Mouse (Mus musculus) liver, embryonic 15.5 days (tissue): ENCODE data around the gene Zdhhc17. TPM values are rescaled to one million over a fixed set of nuclear protein-coding genes. Genes with fewer than 3 reads are reported as not detected.

Source experiments
- ATAC-seq: fragments of 200-750 bp; cut with Nextera tagmentation; 2 replicates; pipeline ENCODE4 v1.8.0; 2017; ENCODE audit warnings: moderate number of reproducible peaks, mild to moderate bottlenecking, moderate library complexity; ENCODE audit not compliant: insufficient read depth
- H3K27ac ChIP-seq: fragments of 300-500 bp; sonication (generic); replicated peaks from 2 replicates; pipeline ENCODE4 v1.5.1; 2015; ENCODE audit warnings: mild to moderate bottlenecking, inconsistent platforms
- H3K27me3 ChIP-seq: fragments of 300-500 bp; sonication (generic); 2 replicates; pipeline ENCODE4 v1.6.1; 2015; ENCODE audit warnings: mild to moderate bottlenecking, inconsistent platforms
- H3K36me3 ChIP-seq: fragments of 300-500 bp; sonication (generic); replicated peaks from 2 replicates; pipeline ENCODE4 v1.6.1; 2015; ENCODE audit warnings: moderate library complexity, mild to moderate bottlenecking, inconsistent platforms
- H3K4me1 ChIP-seq: fragments of 300-500 bp; sonication (generic); replicated peaks from 2 replicates; pipeline ENCODE4 v1.6.1; 2015; ENCODE audit warnings: inconsistent platforms
- H3K4me2 ChIP-seq: fragments of 300-500 bp; sonication (generic); 2 replicates; pipeline ENCODE4 v1.6.1; 2015; ENCODE audit warnings: moderate library complexity, mild to moderate bottlenecking, inconsistent platforms
- H3K4me3 ChIP-seq: fragments of 300-500 bp; sonication (generic); replicated peaks from 2 replicates; pipeline ENCODE4 v1.5.1; 2015; ENCODE audit warnings: mild to moderate bottlenecking, inconsistent platforms
- H3K9ac ChIP-seq: fragments of 300-500 bp; sonication (generic); 2 replicates; pipeline ENCODE4 v1.6.1; 2015; ENCODE audit warnings: moderate library complexity, mild to moderate bottlenecking, inconsistent platforms
- H3K9me3 ChIP-seq: fragments of 300-500 bp; sonication (generic); replicated peaks from 2 replicates; pipeline ENCODE4 v1.6.1; 2016; ENCODE audit warnings: inconsistent platforms
- WGBS: fragments of 180-500 bp; shearing (Covaris S2); methylation state at CpG from one replicate; pipeline ENCODE4 v1.1.7; 2015; ENCODE audit warnings: mixed read lengths; ENCODE audit not compliant: insufficient replicate concordance; 5-methylcytosine and 5-hydroxymethylcytosine counted together
- polyA plus RNA-seq: library from polyadenylated mRNA; unstranded; fragments of >200 nt; fragmentation: Nextera tagmentation; extraction: Ambion mirVana; gene quantifications from 2 replicates; pipeline ENCODE4 v1.2.1, GENCODE M21; 2015

Gene Zdhhc17
- polyA plus RNA-seq, 1 experiment from 2014 or later = 5.1 TPM

- Histone ChIP-seq H3K36me3 (peaks cover 9% of the 10 kb centered on the region), H3K4me2 (no peak overlapping the region), H3K27me3 (no peaks in the 10 kb centered on the region), H3K9me3 (no peaks in the 10 kb centered on the region), H3K4me1 (peaks cover 4% of the 10 kb centered on the region; the same call in 1 of the 2 replicates), H3K9ac (no peak overlapping the region), H3K27ac (no peak overlapping the region), H3K4me3 (no peak overlapping the region)
- WGBS = 79% methylated on average over 19 of the region's 19 CpGs
- no peak for ATAC-seq
Measured at GRCm38 (mm10) chr10:110938841-110939549, 70.9 kb downstream of the Zdhhc17 start.

GRCm38 (mm10) chr10:110938361-110938760 is 71.6 kb downstream of the Zdhhc17 start:
- Histone ChIP-seq H3K27ac (no peak overlapping the region), H3K4me2 (no peak overlapping the region), H3K36me3 (peaks cover 9% of the 10 kb centered on the region), H3K4me3 (no peak overlapping the region), H3K4me1 (peaks cover 4% of the 10 kb centered on the region; the same call in 1 of the 2 replicates), H3K27me3 (no peaks in the 10 kb centered on the region), H3K9me3 (no peaks in the 10 kb centered on the region), H3K9ac (no peak overlapping the region)
- ATAC-seq = no peak
- WGBS = 74% methylated on average over 7 of the region's 7 CpGs

GRCm38 (mm10) chr10:110935669-110936068 is 74.3 kb downstream of the Zdhhc17 start:
- WGBS = 25% methylated on average over 7 of the region's 7 CpGs
- Histone ChIP-seq H3K4me2 (no peak overlapping the region), H3K9ac (no peak overlapping the region), H3K4me1 (peaks cover 4% of the 10 kb centered on the region; the same call in 1 of the 2 replicates), H3K4me3 (no peak overlapping the region), H3K36me3 (no peaks in the 10 kb centered on the region), H3K27me3 (no peaks in the 10 kb centered on the region), H3K9me3 (no peaks in the 10 kb centered on the region), H3K27ac (no peak overlapping the region)
- no peak for ATAC-seq

GRCm38 (mm10) chr10:110935081-110935480 is 74.9 kb downstream of the Zdhhc17 start:
- H3K4me1 ChIP-seq = peaks cover 4% of the 10 kb centered on the region; the same call in 1 of the 2 replicates
- no peaks in the 10 kb centered on the region for H3K36me3 ChIP-seq
- H3K4me2 ChIP-seq = no peak overlapping the region
- H3K27me3 ChIP-seq = no peaks in the 10 kb centered on the region
- H3K9me3 ChIP-seq = no peaks in the 10 kb centered on the region
- no peak overlapping the region for H3K4me3 ChIP-seq
- 78% methylated on average over 11 of the region's 11 CpGs for WGBS
- no peak overlapping the region for H3K9ac ChIP-seq
- no peak for ATAC-seq
- H3K27ac ChIP-seq = no peak overlapping the region

- Histone ChIP-seq H3K36me3 (no peaks in the 10 kb centered on the region), H3K4me3 (no peak overlapping the region), H3K4me2 (no peak overlapping the region), H3K27me3 (no peaks in the 10 kb centered on the region), H3K9ac (no peak overlapping the region), H3K4me1 (peaks cover 4% of the 10 kb centered on the region; the same call in 1 of the 2 replicates), H3K9me3 (no peaks in the 10 kb centered on the region), H3K27ac (no peak overlapping the region)
- WGBS = 66% methylated on average over 5 of the region's 5 CpGs
- no peak for ATAC-seq
Measured at GRCm38 (mm10) chr10:110933584-110933983, 76.4 kb downstream of the Zdhhc17 start.

GRCm38 (mm10) chr10:110931913-110932560 is 77.9 kb downstream of the Zdhhc17 start:
- Histone ChIP-seq H3K4me1 (peaks cover 4% of the 10 kb centered on the region; the same call in 1 of the 2 replicates), H3K4me3 (peak overlapping the region; percentile 38), H3K36me3 (no peaks in the 10 kb centered on the region), H3K9ac (no peak overlapping the region), H3K4me2 (peak overlapping the region; percentile 58), H3K27me3 (no peaks in the 10 kb centered on the region), H3K27ac (no peak overlapping the region), H3K9me3 (no peaks in the 10 kb centered on the region)
- ATAC-seq = no peak
- 31% methylated on average over 20 of the region's 20 CpGs for WGBS

- 51% methylated on average over 13 of the region's 13 CpGs for WGBS
- Histone ChIP-seq H3K4me2 (peak overlapping the region; percentile 58), H3K27ac (no peak overlapping the region), H3K9ac (no peak overlapping the region), H3K4me3 (peak overlapping the region; percentile 38), H3K4me1 (peaks cover 4% of the 10 kb centered on the region; the same call in 1 of the 2 replicates), H3K36me3 (no peaks in the 10 kb centered on the region), H3K9me3 (no peaks in the 10 kb centered on the region), H3K27me3 (no peaks in the 10 kb centered on the region)
- ATAC-seq = no peak
Measured at GRCm38 (mm10) chr10:110931161-110931912, 78.6 kb downstream of the Zdhhc17 start.

- WGBS = 62% methylated on average over 4 of the region's 4 CpGs
- H3K27me3 ChIP-seq = no peaks in the 10 kb centered on the region
- ATAC-seq = no peak
Measured at GRCm38 (mm10) chr10:110929756-110930155, 80.2 kb downstream of the Zdhhc17 start.

GRCm38 (mm10) chr10:110927491-110927890 is 82.4 kb downstream of the Zdhhc17 start:
- Histone ChIP-seq H3K9ac (no peak overlapping the region), H3K9me3 (no peaks in the 10 kb centered on the region), H3K36me3 (no peaks in the 10 kb centered on the region), H3K4me3 (no peak overlapping the region), H3K4me2 (no peak overlapping the region), H3K27me3 (0 out of 2 replicates have a peak, but pooled peaks cover 4% of the 10 kb centered on the region), H3K4me1 (no peaks in the 10 kb centered on the region; the same call in 1 of the 2 replicates), H3K27ac (no peak overlapping the region)
- ATAC-seq = no peak
- 66% methylated on average over 11 of the region's 11 CpGs for WGBS

More at GRCm38 (mm10) chr10:110929756-110930155, 80.2 kb downstream of the Zdhhc17 start:
- H3K4me2 ChIP-seq = no peak overlapping the region
- H3K4me1 ChIP-seq = no peaks in the 10 kb centered on the region; the same call in 1 of the 2 replicates
- no peak overlapping the region for H3K4me3 ChIP-seq
- no peaks in the 10 kb centered on the region for H3K36me3 ChIP-seq
- no peaks in the 10 kb centered on the region for H3K9me3 ChIP-seq
- H3K27ac ChIP-seq = no peak overlapping the region
- no peak overlapping the region for H3K9ac ChIP-seq

- H3K4me2 ChIP-seq = no peak overlapping the region
- peaks cover 25% of the 10 kb centered on the region for H3K4me1 ChIP-seq
- no peak overlapping the region for H3K27ac ChIP-seq
- H3K9me3 ChIP-seq = no peaks in the 10 kb centered on the region
- no peak overlapping the region for H3K4me3 ChIP-seq
- H3K9ac ChIP-seq = no peak overlapping the region
- no peaks in the 10 kb centered on the region for H3K36me3 ChIP-seq
- no peak for ATAC-seq
- peaks cover 38% of the 10 kb centered on the region for H3K27me3 ChIP-seq
- 59% methylated on average over 9 of the region's 9 CpGs for WGBS
Measured at GRCm38 (mm10) chr10:110922612-110923011, 87.3 kb downstream of the Zdhhc17 start.

GRCm38 (mm10) chr10:110921890-110922289 is 88.0 kb downstream of the Zdhhc17 start:
- Histone ChIP-seq H3K9ac (no peak overlapping the region), H3K27me3 (peaks cover 38% of the 10 kb centered on the region), H3K4me2 (0 out of 2 replicates have a peak overlapping the region, but pooled peaks have one; percentile 10), H3K36me3 (no peaks in the 10 kb centered on the region), H3K9me3 (no peaks in the 10 kb centered on the region), H3K4me1 (peaks cover 25% of the 10 kb centered on the region), H3K4me3 (no peak overlapping the region), H3K27ac (no peak overlapping the region)
- no peak for ATAC-seq
- WGBS = 38% methylated on average over 3 of the region's 3 CpGs
